ENCODE assay signal across 8 mouse cellular contexts in genomic region chr15:17098927-17099326, GRCm38 (mm10).
A peak's percentile ranks its signal among the peaks of the same experiment; 100 is the strongest.
DNase-seq lines count a peak whose midpoint lies in the region; ATAC-seq lines count a peak whose summit lies in the region.

No protein-coding gene starts in this region.

- DNase-seq in adrenal gland, adult 2 months: peak; percentile 10
- DNase-seq in adrenal gland, adult 8-10 months: no peak
- peak; percentile 6 for DNase-seq in urinary bladder, postnatal 25 days (ENCODE audit: low spot score)
- DNase-seq in urinary bladder, adult 2 months (ENCODE audit: low spot score): no peak
- DNase-seq in layer of hippocampus, postnatal 14 days (ENCODE audit: low spot score in 2 of 2): peak; percentile 61 to 71
- peak; percentile 1 for DNase-seq in retina, adult 2 months (ENCODE audit: low read depth, low spot score)
- no peak for DNase-seq in gastrocnemius, postnatal 4 days (ENCODE audit: low spot score in 2 of 2)

- peak; percentile 99 for ATAC-seq in frontal cortex, adult (ENCODE audit: low TSS enrichment)

Comparison
In these comparisons a context has a peak if more than half of its experiments do, and no peak if none do; other contexts are left out.
1. DNase-seq: peak in adrenal gland, adult 2 months (single experiment), urinary bladder, postnatal 25 days (single experiment), layer of hippocampus, postnatal 14 days (2 of 2) and retina, adult 2 months (single experiment); none in adrenal gland, adult 8-10 months (single experiment), urinary bladder, adult 2 months (single experiment) and gastrocnemius, postnatal 4 days (0 of 2).